Mouse (Mus musculus): ENCODE measurements around the gene Ulk4.

DNA sequence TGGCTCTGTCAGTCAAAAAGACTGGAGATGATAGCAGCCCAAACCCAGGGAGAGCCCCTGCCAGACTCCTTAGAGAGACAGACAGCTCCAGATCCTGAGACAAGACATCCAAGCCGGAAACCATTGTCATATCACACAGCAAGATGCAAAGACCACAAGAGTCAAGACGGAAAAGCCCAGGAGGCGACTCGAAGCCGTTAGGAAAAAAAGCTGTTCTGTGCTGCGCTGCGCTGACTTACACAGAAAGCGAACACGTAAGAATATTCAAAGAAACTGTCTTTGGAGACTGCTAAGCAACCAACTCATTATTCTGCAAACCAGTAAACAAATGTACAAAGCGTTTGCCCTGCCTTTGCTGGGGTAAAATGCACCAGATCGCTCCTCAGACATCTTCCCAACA, 101.8 kb downstream of the Ulk4 start:
- TF ChIP-seq CTCF (IDR thresholded peaks at IDR 0.05) (no peak), EP300 (IDR thresholded peaks at IDR 0.05) (no peak)

All from lung, postnatal 0 days (tissue).